Mouse (Mus musculus) c-Kit-negative CD71-positive TER-119-positive erythroid progenitor cells, embryonic 14.5 days (primary cell): ENCODE results near the gene Lrrc19.

Source experiments
- DNase-seq: peaks from one replicate; pipeline ENCODE4 v3.0.0-alpha.2; 2013; ENCODE audit warnings: low read depth, low spot score

Lrrc19 gene

GRCm38 (mm10) chr4:94591765-94592381, 58.1 kb downstream of the Lrrc19 start:
- DNase-seq: no peak
